Mouse (Mus musculus) limb, embryonic 12.5 days (tissue): Measurements from ENCODE around the gene Klf2. TPM values are rescaled to one million over a fixed set of nuclear protein-coding genes. Genes with fewer than 3 reads are reported as not detected.

Source experiments
- ATAC-seq: fragments of 200-750 bp; cut with Nextera tagmentation; 2 replicates; pipeline ENCODE4 v1.8.0; 2017; ENCODE audit warnings: low read depth, moderate TSS enrichment; ENCODE audit not compliant: insufficient number of reproducible peaks, insufficient read depth, low FRiP score, low TSS enrichment
- H3K27ac ChIP-seq: fragments of 300-500 bp; sonication (generic); 2 replicates; pipeline ENCODE4 v1.5.1; 2016; ENCODE audit warnings: mild to moderate bottlenecking, moderate library complexity
- H3K27me3 ChIP-seq: fragments of 300-500 bp; sonication (generic); 2 replicates; pipeline ENCODE4 v1.6.1; 2016; ENCODE audit warnings: mild to moderate bottlenecking, moderate library complexity
- H3K36me3 ChIP-seq: fragments of 300-500 bp; sonication (generic); 2 replicates; pipeline ENCODE4 v1.6.1; 2016; ENCODE audit warnings: mild to moderate bottlenecking, moderate library complexity
- H3K4me1 ChIP-seq: fragments of 300-500 bp; sonication (generic); replicated peaks from 2 replicates; pipeline ENCODE4 v1.6.1; 2016
- H3K4me2 ChIP-seq: fragments of 300-500 bp; sonication (generic); 2 replicates; pipeline ENCODE4 v1.6.1; 2016; ENCODE audit warnings: mild to moderate bottlenecking, moderate library complexity
- H3K4me3 ChIP-seq: fragments of 300-500 bp; sonication (generic); replicated peaks from 2 replicates; pipeline ENCODE4 v1.5.1; 2016; ENCODE audit warnings: mild to moderate bottlenecking
- H3K9ac ChIP-seq: fragments of 300-500 bp; sonication (generic); replicated peaks from 2 replicates; pipeline ENCODE4 v1.6.1; 2016; ENCODE audit warnings: mild to moderate bottlenecking, moderate library complexity
- H3K9me3 ChIP-seq: fragments of 300-500 bp; sonication (generic); 2 replicates; pipeline ENCODE4 v1.6.1; 2016; ENCODE audit warnings: mild to moderate bottlenecking, moderate library complexity
- WGBS: fragments of 180-500 bp; shearing (Covaris S2); methylation state at CpG from one replicate; pipeline ENCODE4 v1.1.7; 2016; 5-methylcytosine and 5-hydroxymethylcytosine counted together
- polyA plus RNA-seq: library from polyadenylated mRNA; unstranded; fragments of >200 nt; fragmentation: Nextera tagmentation; extraction: Ambion mirVana; gene quantifications from 2 replicates; pipeline ENCODE4 v1.2.1, GENCODE M21; 2016

Gene Klf2
- polyA plus RNA-seq, result 5.3 and 6.0 TPM in 2 replicates

GRCm38 (mm10) chr8:72318801-72319322 is at the start of gene Klf2:
Gene Klf2, plus strand, starts transcription at chr8:72319033.
- 2% methylated on average over 46 of the region's 46 CpGs for WGBS
- H3K27ac ChIP-seq, result no peak within 1 kb of the TSS
- peaks cover 13% of the 10 kb centered on the region for H3K4me1 ChIP-seq
- peak; percentile 96 for ATAC-seq
- peak within 1 kb of the TSS; percentile 60 for H3K9ac ChIP-seq
- H3K4me2 ChIP-seq, result peak within 1 kb of the TSS; percentile 87
- H3K4me3 ChIP-seq, result peak within 1 kb of the TSS; percentile 52
- peaks cover 62% of the 10 kb centered on the region for H3K27me3 ChIP-seq
- no peaks in the 10 kb centered on the region for H3K36me3 ChIP-seq
- H3K9me3 ChIP-seq, result no peaks in the 10 kb centered on the region

- no peaks in the 10 kb centered on the region for H3K36me3 ChIP-seq
- whole genome bisulfite sequencing, result 83% methylated on average over 12 of the region's 12 CpGs
- no peak for ATAC-seq
- no peak overlapping the region for H3K4me2 ChIP-seq
- peaks cover 4% of the 10 kb centered on the region; the same call in 1 of the 2 replicates for H3K27me3 ChIP-seq
- H3K27ac ChIP-seq, result no peak overlapping the region
- H3K9me3 ChIP-seq, result no peaks in the 10 kb centered on the region
- H3K9ac ChIP-seq, result no peak overlapping the region
- no peaks in the 10 kb centered on the region for H3K4me1 ChIP-seq
- H3K4me3 ChIP-seq, result no peak overlapping the region
Measured at GRCm38 (mm10) chr8:72270606-72271005, 48.2 kb upstream of the Klf2 start.

GRCm38 (mm10) chr8:72271051-72271660 is 47.7 kb upstream of the Klf2 start:
- Histone ChIP-seq H3K27ac (no peak overlapping the region), H3K9me3 (no peaks in the 10 kb centered on the region), H3K4me1 (no peaks in the 10 kb centered on the region), H3K36me3 (no peaks in the 10 kb centered on the region), H3K27me3 (peaks cover 4% of the 10 kb centered on the region; the same call in 1 of the 2 replicates), H3K9ac (no peak overlapping the region), H3K4me3 (no peak overlapping the region), H3K4me2 (no peak overlapping the region)
- ATAC-seq, result no peak
- 71% methylated on average over 11 of the region's 11 CpGs for WGBS

- Histone ChIP-seq H3K36me3 (no peaks in the 10 kb centered on the region), H3K27me3 (peaks cover 4% of the 10 kb centered on the region; the same call in 1 of the 2 replicates), H3K9me3 (no peaks in the 10 kb centered on the region), H3K9ac (no peak overlapping the region), H3K4me2 (no peak overlapping the region), H3K4me1 (no peaks in the 10 kb centered on the region), H3K27ac (no peak overlapping the region), H3K4me3 (no peak overlapping the region)
- ATAC-seq, result no peak
- WGBS, result 63% methylated on average over 3 of the region's 3 CpGs
Measured at GRCm38 (mm10) chr8:72271691-72272090, 47.1 kb upstream of the Klf2 start.

GRCm38 (mm10) chr8:72272361-72272760 is 46.5 kb upstream of the Klf2 start:
- peaks cover 4% of the 10 kb centered on the region; the same call in 1 of the 2 replicates for H3K27me3 ChIP-seq
- no peak overlapping the region for H3K27ac ChIP-seq
- WGBS, result 26% methylated on average over 3 of the region's 3 CpGs
- no peaks in the 10 kb centered on the region for H3K4me1 ChIP-seq
- no peak for ATAC-seq
- H3K9me3 ChIP-seq, result no peaks in the 10 kb centered on the region
- H3K4me2 ChIP-seq, result no peak overlapping the region
- no peak overlapping the region for H3K9ac ChIP-seq
- H3K36me3 ChIP-seq, result no peaks in the 10 kb centered on the region
- no peak overlapping the region for H3K4me3 ChIP-seq

GRCm38 (mm10) chr8:72273111-72273770 is 45.6 kb upstream of the Klf2 start:
- Histone ChIP-seq H3K36me3 (no peaks in the 10 kb centered on the region), H3K4me2 (no peak overlapping the region), H3K9ac (no peak overlapping the region), H3K4me1 (no peaks in the 10 kb centered on the region), H3K27ac (no peak overlapping the region), H3K4me3 (no peak overlapping the region), H3K9me3 (no peaks in the 10 kb centered on the region), H3K27me3 (peaks cover 4% of the 10 kb centered on the region; the same call in 1 of the 2 replicates)
- 70% methylated on average over 1 of the region's 1 CpGs for WGBS
- no peak for ATAC-seq

- Histone ChIP-seq H3K4me1 (no peaks in the 10 kb centered on the region), H3K9me3 (no peaks in the 10 kb centered on the region), H3K4me2 (no peak overlapping the region), H3K9ac (no peak overlapping the region), H3K4me3 (no peak overlapping the region), H3K36me3 (no peaks in the 10 kb centered on the region), H3K27me3 (peaks cover under 1% of the 10 kb centered on the region; the same call in 1 of the 2 replicates), H3K27ac (no peak overlapping the region)
- no peak for ATAC-seq
- 64% methylated on average over 5 of the region's 5 CpGs for WGBS
Measured at GRCm38 (mm10) chr8:72273807-72274206, 45.0 kb upstream of the Klf2 start.

GRCm38 (mm10) chr8:72277244-72277643 is 41.6 kb upstream of the Klf2 start:
- H3K4me1 ChIP-seq, result no peaks in the 10 kb centered on the region
- no peak overlapping the region for H3K4me3 ChIP-seq
- H3K27me3 ChIP-seq, result no peaks in the 10 kb centered on the region
- H3K9ac ChIP-seq, result no peak overlapping the region
- H3K36me3 ChIP-seq, result no peaks in the 10 kb centered on the region
- no peak for ATAC-seq
- H3K9me3 ChIP-seq, result no peaks in the 10 kb centered on the region
- WGBS, result 82% methylated on average over 3 of the region's 3 CpGs
- H3K4me2 ChIP-seq, result no peak overlapping the region
- no peak overlapping the region for H3K27ac ChIP-seq

- Histone ChIP-seq H3K4me1 (no peaks in the 10 kb centered on the region), H3K4me3 (no peak overlapping the region), H3K9ac (no peak overlapping the region), H3K27me3 (no peaks in the 10 kb centered on the region), H3K4me2 (no peak overlapping the region), H3K36me3 (no peaks in the 10 kb centered on the region), H3K27ac (no peak overlapping the region), H3K9me3 (no peaks in the 10 kb centered on the region)
- no peak for ATAC-seq
- WGBS, result 82% methylated on average over 7 of the region's 7 CpGs
Measured at GRCm38 (mm10) chr8:72279151-72279550, 39.7 kb upstream of the Klf2 start.

GRCm38 (mm10) chr8:72281634-72282033 is 37.2 kb upstream of the Klf2 start:
- Histone ChIP-seq H3K27ac (0 out of 2 replicates have a peak overlapping the region, but pooled peaks have one; percentile 57), H3K9ac (no peak overlapping the region), H3K27me3 (no peaks in the 10 kb centered on the region), H3K4me2 (no peak overlapping the region), H3K4me3 (no peak overlapping the region), H3K9me3 (no peaks in the 10 kb centered on the region), H3K4me1 (no peaks in the 10 kb centered on the region), H3K36me3 (no peaks in the 10 kb centered on the region)
- 43% methylated on average over 3 of the region's 3 CpGs for WGBS
- ATAC-seq, result no peak

GRCm38 (mm10) chr8:72285285-72285684 is 33.5 kb upstream of the Klf2 start:
- Histone ChIP-seq H3K27ac (no peak overlapping the region), H3K9ac (no peak overlapping the region), H3K4me3 (no peak overlapping the region), H3K36me3 (no peaks in the 10 kb centered on the region), H3K27me3 (no peaks in the 10 kb centered on the region; the same call in 1 of the 2 replicates), H3K4me1 (no peaks in the 10 kb centered on the region), H3K4me2 (no peak overlapping the region), H3K9me3 (no peaks in the 10 kb centered on the region)
- 75% methylated on average over 4 of the region's 4 CpGs for WGBS
- ATAC-seq, result no peak
